Mouse (Mus musculus): ENCODE data around the gene Edar. TPM values are rescaled to one million over a fixed set of nuclear protein-coding genes. Genes with fewer than 3 reads are reported as not detected.

The Edar gene
- total RNA-seq, 1 experiment from 2014 or later: not detected

DNA sequence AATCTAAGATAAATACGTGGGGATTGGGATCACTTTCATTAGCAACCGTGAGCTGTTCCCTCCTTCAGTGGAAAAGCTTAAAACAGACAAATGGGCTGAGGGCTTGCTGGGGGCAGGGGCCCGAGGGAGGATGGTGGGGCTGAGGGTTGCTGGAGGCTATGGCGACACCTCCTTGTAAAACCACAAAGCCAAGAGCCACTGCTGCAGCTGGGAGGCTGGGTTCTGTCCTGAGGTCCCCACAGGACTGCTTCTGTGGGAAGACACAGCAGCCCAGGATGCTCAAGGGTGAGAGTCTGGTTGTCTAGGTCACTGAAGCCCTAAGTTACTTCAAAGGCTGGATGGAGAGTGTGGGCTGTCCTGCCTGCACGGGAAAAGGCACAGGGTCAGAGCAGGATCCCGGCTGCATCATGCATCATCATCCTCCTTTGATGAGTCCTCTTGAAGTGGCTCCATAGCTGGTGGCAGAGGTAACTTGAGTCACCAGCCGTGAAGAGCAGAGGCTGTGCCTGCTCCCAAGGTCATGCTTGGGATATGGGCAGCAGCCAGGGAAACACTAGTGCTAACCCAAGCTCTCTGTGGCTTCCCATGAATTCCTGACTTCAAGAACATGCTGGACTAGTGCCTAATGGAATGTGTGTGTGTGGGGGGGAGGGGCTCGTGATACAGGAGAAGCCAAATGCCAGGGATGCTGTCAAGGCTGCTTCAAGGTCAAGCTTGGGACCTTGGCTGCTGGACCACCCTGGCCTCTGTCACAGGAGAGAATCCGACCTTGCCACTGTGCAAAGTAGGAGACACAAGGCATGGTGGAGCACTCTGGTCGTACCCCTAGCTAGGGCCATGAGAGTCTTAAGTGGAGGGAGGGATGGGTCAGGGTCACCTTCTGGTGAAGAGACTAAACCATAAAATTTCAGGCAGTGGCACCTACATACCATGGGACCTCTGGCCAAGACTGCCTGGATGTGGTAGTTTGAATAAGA is 22.7 kb downstream of the Edar start:
- ATAC-seq (replicated peaks; ENCODE audit: insufficient number of reproducible peaks, low FRiP score, low TSS enrichment, poor library complexity, severe bottlenecking): no peak

DNA sequence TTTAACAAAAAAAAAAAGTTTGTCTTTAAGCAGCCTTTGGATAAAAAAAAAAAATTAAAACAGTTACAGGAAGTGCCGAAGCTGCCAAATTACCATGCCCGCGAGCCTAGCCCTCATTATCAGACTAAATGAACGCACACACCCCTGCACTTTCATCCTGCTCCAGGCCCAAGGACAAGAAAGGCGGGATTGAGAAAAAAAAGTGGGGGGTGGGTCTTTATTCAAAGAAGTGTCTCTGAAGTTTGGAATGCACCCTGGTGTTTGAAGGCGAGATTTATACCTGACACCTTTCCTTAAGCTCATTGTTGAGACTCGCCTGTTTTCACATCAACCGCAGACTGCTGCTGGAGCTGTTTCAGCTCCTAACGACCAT is 23.4 kb downstream of the Edar start:
- no peak for ATAC-seq (replicated peaks; ENCODE audit: insufficient number of reproducible peaks, low FRiP score, low TSS enrichment, poor library complexity, severe bottlenecking)

DNA sequence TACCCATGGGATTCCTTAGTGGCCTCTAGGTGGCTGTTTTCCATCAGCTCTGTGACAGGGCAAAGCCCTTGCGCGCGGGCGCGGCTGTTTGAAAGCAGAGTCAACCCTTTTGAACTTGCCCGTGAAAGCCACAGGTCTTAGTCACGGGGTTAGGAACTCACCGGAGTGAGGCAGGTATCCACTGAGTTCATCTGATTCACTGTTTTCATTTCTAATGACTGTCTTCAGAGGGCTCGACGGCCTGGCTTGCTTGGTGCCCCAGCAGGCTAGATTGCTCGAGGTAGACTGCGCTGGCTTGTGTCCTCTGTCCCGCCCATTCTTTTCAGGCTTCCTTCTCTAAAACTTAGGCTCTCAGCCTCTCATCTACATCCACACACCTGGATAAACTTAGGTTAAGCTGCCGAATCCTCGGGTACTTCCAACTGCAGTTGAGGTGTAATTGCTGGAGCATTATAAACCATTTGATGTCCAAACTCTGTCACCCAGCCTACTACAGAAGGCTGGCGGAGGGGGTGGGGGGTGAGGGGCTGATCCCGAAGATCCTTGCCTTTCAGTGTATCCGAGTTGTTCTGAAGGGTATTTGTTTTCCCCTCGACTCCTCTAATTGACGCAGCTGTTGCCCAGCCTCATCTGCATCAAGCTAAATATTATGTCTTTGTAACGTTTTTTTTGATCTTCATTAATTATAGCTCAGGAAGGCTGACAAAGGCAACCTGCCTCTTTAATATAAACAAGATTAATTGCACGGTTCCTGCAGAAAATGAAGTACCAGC is 24.0 kb downstream of the Edar start:
- no peak for ATAC-seq (replicated peaks; ENCODE audit: insufficient number of reproducible peaks, low FRiP score, low TSS enrichment, poor library complexity, severe bottlenecking)

DNA sequence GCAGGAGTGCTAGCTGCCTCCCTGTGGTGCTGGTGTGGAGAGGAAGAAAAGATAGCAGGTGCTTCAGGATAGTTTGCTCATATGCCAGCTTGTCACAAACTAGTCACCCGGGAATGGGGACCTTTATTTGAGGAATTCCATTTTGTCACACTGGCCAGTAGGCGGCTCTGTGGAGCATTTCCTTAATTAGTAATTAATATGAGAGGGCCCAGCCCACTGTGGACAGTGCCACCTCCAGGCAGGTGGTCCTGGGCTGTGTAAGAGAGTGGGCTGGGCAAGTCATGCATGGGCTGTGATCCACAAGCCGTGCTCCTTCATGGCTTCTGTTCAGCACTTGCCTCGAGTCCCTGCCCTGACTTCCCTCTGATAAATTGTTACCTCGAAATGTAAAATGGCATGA is 26.7 kb downstream of the Edar start:
- ATAC-seq (replicated peaks; ENCODE audit: insufficient number of reproducible peaks, low FRiP score, low TSS enrichment, poor library complexity, severe bottlenecking): no peak

DNA sequence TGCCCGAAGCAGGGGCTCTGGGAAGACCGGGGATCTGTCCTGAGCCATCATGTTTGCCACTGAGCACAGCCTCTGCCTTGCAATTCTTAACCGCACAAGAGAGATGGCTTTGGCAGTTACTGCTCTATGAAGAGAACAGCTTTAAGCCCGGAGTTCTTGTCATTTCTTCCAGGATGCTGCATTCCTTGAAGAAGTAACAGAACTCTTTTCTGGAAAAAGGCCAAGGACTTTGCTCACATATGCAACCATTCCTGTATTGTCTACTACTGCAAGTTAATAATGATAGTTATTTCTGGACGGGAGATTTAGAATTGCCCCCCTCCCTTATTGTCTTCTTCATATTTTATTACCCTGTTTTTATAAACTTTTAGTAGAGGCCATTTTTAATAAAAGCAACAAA is 30.8 kb downstream of the Edar start:
- ATAC-seq (replicated peaks; ENCODE audit: insufficient number of reproducible peaks, low FRiP score, low TSS enrichment, poor library complexity, severe bottlenecking): no peak

DNA sequence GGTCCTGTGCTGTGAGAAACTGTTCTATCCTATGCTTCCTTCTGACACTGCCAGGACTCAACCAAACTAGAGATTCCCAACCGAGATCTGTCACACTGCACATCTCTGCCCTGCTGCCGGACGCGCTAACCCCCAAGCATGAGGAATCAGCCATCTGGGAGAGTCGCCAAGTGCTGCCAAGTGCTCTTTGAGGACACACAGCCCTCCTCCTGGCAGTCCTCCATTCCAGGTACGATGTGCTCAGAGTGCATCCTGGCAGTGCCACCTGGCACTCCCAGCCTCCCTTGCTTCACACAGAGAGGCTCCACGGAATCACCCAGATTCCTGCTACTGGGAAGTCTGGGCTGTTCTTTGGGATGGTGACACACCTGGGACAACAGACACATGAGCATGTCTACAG is 31.3 kb downstream of the Edar start:
- no peak for ATAC-seq (replicated peaks; ENCODE audit: insufficient number of reproducible peaks, low FRiP score, low TSS enrichment, poor library complexity, severe bottlenecking)

DNA sequence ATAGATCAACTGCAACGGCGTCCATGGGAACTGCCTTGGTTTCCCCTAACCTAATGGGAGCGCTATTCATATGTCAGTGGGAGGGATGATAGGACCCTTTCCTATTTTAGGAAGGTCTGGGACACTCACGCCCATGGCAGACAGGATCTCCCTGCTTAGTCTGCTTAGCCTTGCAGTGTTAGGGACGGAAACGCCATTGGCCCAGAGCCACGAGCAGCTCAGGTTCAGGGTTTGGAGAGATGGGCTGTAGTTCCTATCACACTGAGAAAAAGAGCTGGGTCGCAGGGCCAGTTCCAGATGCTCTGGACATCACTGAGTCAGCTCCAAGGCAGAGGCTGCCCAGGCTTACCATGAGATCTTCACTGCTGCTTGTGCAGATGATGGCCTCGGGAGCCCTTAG is 32.5 kb downstream of the Edar start:
- no peak for ATAC-seq (replicated peaks; ENCODE audit: insufficient number of reproducible peaks, low FRiP score, low TSS enrichment, poor library complexity, severe bottlenecking)

DNA sequence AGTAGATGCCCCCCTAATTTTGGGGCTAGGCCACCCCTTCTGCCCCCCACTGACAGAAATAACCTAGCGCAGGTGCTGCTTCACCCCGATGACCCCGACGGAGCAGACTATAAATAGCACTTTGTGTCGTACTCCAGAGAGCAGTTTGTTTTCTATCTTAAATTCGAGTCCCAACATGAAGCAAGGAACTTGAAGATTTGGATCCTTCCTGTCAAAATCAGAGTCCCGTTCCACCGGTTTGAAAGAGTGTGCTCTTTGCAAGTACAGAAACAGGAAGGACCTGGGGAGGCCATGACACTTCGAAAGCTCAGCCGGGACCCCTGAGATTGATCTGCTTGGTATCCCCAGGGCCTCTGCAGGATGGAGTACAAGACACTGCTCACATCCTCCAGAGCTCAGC is 33.8 kb downstream of the Edar start:
- ATAC-seq (replicated peaks; ENCODE audit: insufficient number of reproducible peaks, low FRiP score, low TSS enrichment, poor library complexity, severe bottlenecking): no peak

DNA sequence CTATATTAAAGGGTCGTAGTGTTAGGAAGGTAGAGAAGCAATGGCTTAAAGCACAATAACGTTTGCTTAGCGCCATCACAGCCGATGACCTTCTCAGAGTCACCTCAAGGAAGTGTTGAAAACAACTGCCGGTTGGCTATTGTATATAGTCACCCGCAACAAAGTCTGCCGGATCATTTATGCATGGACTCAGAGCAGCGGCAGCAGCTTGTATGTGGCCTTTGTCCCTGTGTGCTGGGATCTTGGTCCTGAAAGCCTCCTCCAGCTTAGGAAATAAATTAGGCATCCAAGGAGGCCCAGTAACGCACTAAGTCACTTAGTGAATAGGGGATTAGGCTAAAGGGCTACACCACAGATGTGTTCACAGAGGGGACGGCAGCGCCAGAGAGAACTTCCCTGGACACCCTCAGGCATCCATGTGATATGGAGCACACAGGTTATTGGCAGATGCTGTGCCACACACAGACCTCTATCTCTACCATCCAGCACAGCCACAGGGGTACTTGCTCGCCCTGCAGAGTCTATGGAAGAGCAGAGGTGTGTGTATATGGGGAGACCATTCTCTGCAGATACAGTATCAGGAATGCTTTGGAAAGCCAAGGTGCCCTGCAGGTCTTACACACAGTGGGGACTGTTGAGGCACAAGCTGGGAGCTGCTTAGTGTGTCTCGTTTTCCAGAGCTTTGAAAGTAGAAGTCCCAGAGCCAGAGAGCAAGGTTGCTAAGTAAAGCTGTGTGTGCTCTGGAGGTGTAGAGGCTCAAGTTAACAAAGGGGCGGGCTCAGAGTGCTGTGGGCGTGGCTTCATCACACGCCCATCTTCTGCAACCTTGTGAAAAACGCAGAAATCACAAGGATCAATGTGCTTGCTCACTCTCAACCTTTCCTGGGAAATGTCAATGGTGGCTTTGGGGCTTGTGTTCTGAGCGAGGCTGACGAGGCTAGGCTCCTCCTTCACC is 34.7 kb downstream of the Edar start:
- no peak for ATAC-seq (replicated peaks; ENCODE audit: insufficient number of reproducible peaks, low FRiP score, low TSS enrichment, poor library complexity, severe bottlenecking)

DNA sequence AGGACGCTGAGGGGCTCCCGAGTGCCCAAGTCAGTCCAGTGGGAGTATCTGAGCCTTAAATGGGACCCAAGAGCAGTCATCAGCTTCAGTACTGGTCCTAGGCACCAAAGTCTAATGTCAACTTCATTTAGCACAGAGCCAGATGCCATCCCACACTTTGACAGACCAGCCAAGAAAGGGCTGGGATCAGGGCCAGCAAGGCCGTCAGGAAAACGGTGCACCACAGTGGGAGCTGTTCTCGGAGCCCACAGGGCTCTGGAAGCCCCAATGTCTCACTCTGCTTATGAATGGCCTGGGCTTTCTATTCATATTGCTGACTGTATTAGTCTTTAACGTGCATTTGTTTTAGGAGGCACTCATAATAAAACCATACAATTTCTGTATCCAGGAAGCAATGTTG is 36.2 kb downstream of the Edar start:
- no peak for ATAC-seq (replicated peaks; ENCODE audit: insufficient number of reproducible peaks, low FRiP score, low TSS enrichment, poor library complexity, severe bottlenecking)

DNA sequence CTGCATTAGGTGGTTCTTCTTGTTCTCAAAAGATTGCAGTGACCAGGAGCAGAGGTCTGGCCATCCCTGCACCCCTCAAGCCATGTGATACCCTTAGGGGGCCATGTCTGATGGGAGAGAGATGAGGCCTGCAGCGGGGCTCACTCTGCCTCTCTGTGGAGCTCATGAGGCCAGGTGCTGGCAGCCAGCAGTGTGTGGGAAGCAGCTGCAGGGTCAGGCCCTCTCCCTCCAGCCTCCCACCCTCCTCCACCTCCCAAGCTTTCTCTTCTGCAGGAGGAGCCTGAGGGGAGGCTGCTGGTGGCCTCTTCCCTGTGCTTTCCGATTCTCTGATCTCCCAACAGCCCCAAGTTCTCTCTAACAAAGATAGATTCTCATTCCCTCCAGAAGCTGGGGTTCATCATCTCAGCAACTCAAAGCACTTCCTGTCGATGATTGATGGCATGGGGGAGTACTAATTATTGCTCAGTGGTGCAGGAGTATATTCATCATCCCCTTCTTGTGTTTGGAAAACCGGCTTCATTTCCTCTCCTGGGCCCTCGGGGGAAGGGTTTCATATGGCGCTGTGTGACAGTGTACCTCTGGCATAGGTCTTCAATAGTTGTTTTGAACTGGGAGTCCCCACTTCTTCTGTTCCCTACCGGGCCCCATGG is 38.9 kb downstream of the Edar start:
- no peak for ATAC-seq (replicated peaks; ENCODE audit: insufficient number of reproducible peaks, low FRiP score, low TSS enrichment, poor library complexity, severe bottlenecking)

DNA sequence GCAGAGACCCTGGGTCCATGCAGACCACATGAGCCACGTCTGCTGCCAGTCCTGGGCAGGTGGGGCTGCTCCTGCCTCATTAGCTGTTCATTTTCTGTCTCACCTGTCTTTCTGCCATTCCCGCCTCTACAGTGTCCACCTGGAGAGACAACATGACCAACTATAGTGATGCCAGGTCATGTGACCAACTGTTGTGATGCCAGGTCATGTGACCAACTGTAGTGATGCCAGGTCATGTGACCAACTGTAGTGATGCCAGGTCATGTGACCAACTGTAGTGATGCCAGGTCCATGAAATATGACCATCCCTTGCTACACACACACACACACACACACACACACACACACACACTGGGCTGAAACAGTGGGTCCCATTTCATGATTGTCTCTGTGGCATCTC is 41.9 kb downstream of the Edar start:
- ATAC-seq (replicated peaks; ENCODE audit: insufficient number of reproducible peaks, low FRiP score, low TSS enrichment, poor library complexity, severe bottlenecking): no peak

DNA sequence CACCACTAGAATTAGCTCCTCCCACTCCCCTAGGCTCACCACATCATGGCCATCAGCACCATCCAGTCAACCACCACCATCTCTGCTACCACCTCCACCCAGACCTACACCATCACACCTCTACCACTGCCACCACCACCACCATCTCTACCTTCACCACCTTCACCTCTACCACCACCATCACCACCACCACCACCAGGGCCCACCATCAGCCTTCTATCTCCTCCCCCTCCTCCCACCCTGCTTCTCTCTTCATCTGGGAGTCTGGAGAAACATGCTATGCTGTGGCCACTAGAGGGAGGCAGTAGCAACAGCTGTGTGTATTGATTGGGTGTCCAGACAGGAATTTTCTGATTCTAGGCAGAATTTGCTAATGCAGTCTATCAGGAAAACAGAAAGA is 47.9 kb downstream of the Edar start:
- ATAC-seq (replicated peaks; ENCODE audit: insufficient number of reproducible peaks, low FRiP score, low TSS enrichment, poor library complexity, severe bottlenecking): no peak

DNA sequence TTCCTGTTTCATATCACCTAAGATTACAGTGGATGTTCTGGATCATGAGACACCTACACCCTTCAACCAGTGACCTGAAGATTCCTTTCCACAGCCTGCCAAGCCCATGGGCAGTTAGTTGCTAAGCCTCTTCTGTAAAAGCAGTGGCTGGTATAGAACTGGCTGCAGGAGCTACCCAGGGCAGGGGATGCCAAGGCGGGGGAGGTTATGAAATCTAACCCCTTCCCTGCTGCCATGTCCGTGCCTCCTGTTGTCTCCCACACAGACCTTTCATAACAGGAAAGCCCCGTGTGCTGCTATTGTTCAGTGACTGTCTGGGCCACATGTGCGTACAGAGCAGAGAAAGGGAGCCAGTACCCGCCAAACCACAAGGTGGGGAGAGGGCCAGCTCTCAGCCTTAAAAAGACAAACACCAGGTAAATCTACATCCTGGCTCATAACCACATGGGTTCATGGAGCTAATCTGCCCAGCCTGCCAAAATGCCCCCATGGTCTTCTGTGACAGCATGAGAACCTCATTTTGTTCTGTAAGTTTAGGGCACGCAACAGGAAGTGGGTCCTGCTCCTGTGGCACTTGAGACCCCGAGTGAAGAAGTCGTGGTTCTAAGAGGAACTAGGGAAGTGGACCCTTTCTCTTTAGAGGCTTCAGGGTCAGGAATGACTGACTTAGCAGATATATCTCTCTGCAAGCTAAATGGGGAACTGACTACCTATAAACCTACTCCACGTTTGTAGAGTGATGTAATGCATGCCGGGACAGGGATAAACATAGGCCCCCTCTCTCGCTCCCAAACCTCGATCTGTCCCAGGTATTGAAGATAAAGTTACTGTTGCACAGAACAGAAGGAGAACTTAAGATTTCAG is 50.4 kb downstream of the Edar start:
- ATAC-seq (replicated peaks; ENCODE audit: insufficient number of reproducible peaks, low FRiP score, low TSS enrichment, poor library complexity, severe bottlenecking): no peak

DNA sequence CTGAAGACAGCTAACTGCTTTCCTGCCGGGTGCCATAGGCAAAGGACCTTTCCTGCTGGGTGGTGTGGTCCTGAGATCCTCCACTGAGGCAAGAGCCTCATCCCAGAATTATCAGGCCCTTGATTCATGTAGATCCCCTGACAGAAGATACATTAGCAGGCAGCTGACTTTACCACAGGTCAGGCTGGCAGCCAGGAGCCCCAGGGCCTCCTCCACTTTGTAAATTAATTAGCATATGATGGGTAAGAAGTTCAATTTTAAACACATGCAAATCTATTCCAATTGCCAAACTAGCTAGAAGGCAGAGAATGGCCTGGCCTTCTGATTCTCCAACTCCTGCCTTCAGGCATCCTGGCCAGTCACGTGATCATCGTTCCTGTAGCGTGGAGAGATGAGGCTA is 56.2 kb downstream of the Edar start:
- no peak for ATAC-seq (replicated peaks; ENCODE audit: insufficient number of reproducible peaks, low FRiP score, low TSS enrichment, poor library complexity, severe bottlenecking)

DNA sequence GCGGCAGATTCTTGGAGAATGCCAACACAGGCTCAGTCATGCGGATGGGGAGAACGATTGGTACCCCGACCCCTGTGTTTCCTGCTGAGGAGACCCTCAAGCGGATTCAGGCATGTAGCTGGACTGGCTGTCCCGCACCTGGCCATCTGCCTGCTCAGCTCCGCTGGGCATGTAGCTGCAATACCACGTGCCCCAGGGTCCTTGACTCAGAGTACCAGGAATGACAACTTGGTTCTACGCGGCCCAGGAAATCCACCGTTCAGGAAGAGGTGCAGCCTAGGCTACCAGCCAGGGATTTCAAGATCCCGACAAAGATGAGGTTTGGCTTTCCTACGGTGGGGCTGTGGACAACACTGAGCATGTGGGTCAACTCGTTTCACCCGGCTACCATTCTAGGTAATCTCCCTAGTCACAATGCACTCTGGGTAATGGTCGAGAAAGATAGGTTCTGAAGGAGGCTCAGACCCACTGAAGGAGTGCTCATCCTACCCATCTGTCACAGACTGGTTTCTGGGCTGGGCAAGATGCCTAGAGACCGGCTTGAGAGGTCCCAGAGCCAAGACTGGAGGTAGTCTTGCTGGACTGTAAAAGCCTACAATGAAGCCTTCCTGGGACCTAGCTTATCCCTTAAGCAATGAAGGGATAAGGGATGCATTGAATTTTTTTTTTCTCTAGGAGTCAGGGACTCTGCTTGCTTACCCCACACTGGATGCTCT is 56.8 kb downstream of the Edar start:
- no peak for ATAC-seq (replicated peaks; ENCODE audit: insufficient number of reproducible peaks, low FRiP score, low TSS enrichment, poor library complexity, severe bottlenecking)

DNA sequence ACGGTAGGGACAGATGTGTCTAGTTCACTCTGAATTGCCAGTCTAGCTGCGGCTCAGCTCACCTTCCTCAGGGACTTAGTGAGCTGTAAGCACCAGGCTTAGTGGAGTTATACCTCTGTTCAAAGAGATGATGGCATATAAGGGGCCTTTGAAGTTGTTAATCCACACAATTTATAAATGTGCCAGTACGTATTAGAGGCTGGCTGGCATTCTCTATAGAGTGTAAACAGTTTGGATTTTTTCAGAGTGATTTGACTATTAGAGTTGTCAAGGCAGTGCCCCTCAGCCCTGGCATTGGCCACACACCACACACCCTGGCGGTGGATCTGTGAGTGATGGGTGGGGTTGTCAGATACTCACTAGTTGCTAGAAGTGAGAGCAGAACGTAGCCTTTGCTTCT is 58.9 kb downstream of the Edar start:
- ATAC-seq (replicated peaks; ENCODE audit: insufficient number of reproducible peaks, low FRiP score, low TSS enrichment, poor library complexity, severe bottlenecking): no peak
